ENCODE assay signal across 8 mouse cellular contexts in the genomic region with DNA sequence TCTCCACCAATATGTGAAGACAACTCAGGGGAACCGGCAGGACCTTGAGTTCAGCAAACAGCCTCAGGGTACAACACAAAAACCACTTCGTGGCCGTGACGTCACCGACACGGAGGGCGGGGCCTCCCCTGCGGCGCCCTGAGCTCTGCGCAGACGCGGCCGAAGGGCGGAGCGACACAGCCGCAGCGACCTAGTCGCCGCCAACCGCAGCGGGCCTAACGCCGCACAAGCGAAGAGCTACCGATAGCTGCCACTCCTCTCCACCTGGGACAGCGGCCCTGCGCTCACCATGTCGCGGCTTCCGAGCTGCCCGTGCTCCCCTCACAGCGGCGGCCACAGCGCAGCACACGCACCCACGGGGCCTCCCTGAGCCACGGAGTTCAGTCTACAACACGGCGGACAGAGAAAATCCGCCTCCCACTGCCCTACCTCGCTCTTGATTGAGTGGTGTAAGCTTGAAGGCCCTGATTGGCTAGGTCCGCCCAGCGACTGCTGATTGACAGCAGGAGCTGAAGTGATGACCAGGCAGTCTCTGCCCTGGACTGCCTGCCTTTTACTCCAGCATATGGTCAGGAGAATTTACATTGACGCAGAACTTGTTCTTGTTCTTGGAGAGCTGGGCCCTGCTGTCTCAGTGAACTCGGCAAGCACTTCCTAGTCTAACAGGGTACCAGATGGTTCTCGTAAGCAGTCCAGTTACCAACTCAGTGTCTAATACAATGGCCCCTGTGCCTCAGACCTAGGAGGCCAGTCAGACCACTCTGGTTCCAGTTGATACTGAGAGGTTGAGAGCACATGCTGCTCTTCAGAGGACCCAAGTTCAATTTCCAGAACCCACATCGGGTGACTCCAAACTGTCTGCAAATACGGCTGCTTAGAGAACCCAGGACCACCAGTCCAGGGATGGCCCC. TPM values are rescaled to one million over a fixed set of nuclear protein-coding genes. Genes with fewer than 3 reads are reported as not detected.
DNase-seq lines count a peak whose midpoint lies in the region; ATAC-seq lines count a peak whose summit lies in the region.

A gene (minus strand): TSS at position 427 of the 911 bp plus-strand sequence.

- peaks cover 9% of the 10 kb centered on the region for H3K4me1 ChIP-seq in lung, embryonic 16.5 days (replicated peaks; ENCODE audit: control insufficient read depth, insufficient read depth, low read length)

- DNase-seq in MEL-GATA-1-ER (ENCODE audit: extremely low read depth, low read depth) = peak; percentile 89
- peak; percentile 97 for DNase-seq in cerebellum, adult 8-10 months
- DNase-seq in forelimb bud, embryonic 11.5 days (ENCODE audit: low read depth, low spot score) = peak; percentile 95
- DNase-seq in layer of hippocampus, adult 9-10 months (ENCODE audit: low spot score) = peak; percentile 94
- DNase-seq in ovary, postnatal 10 days (ENCODE audit: low spot score) = peak; percentile 88
- peak; percentile 93 to 97 for DNase-seq in thymus, postnatal 10 days (ENCODE audit: low spot score in 2 of 2)

- peak within 1 kb of the TSS; percentile 98 for H3K27ac ChIP-seq in lung, embryonic 16.5 days (ENCODE audit: low read length)

- no peaks in the 10 kb centered on the region for H3K9me3 ChIP-seq in lung, embryonic 16.5 days (ENCODE audit: control insufficient read depth, low read length)

- 0 out of 2 replicates have a peak, but pooled peaks cover 2% of the 10 kb centered on the region for H3K36me3 ChIP-seq in lung, embryonic 16.5 days (ENCODE audit: control insufficient read depth, insufficient read depth, low read length)

- ATAC-seq in hematopoietic stem cell, adult 5-6 weeks (replicated peaks in 1 of 2; ENCODE audit: insufficient read depth in 1 of 2, low FRiP score in 2 of 2, low TSS enrichment in 1 of 2, low read depth in 1 of 2, poor library complexity in 2 of 2, severe bottlenecking in 2 of 2) = peak; percentile 93 to 96
- peak; percentile 99 for ATAC-seq in lung, embryonic 16.5 days (ENCODE audit: low read depth)

- WGBS in lung, embryonic 16.5 days = 2% methylated on average over 48 of the region's 48 CpGs

- H3K4me3 ChIP-seq in lung, embryonic 16.5 days (ENCODE audit: low read length) = peak within 1 kb of the TSS; percentile 60

- peak within 1 kb of the TSS; percentile 87 for H3K9ac ChIP-seq in lung, embryonic 16.5 days (ENCODE audit: low read length)

- no peaks in the 10 kb centered on the region for H3K27me3 ChIP-seq in lung, embryonic 16.5 days (ENCODE audit: control insufficient read depth, insufficient read depth, low read depth, low read length)

- peak within 1 kb of the TSS; percentile 49 for H3K4me2 ChIP-seq in lung, embryonic 16.5 days (ENCODE audit: low read depth, low read length)

RNA-seq across cellular contexts. Expression of the gene that starts here (rescaled TPM):
- 4.8 and 9.7 TPM in 2 replicates for total RNA-seq in hematopoietic stem cell, adult 5-6 weeks (2017)
- 8.4 TPM in 2 replicates for polyA plus RNA-seq in lung, embryonic 16.5 days (2015; fragmentation: Nextera tagmentation; extraction: Ambion mirVana)

Comparison
In these comparisons a context has a peak if more than half of its experiments do, and no peak if none do; other contexts are left out.
1. Peak in every context shown above with its lines: DNase-seq, ATAC-seq, H3K4me3 ChIP-seq and H3K27ac ChIP-seq.